1 mouse cellular context compared by ENCODE assay signal in the genomic region with DNA sequence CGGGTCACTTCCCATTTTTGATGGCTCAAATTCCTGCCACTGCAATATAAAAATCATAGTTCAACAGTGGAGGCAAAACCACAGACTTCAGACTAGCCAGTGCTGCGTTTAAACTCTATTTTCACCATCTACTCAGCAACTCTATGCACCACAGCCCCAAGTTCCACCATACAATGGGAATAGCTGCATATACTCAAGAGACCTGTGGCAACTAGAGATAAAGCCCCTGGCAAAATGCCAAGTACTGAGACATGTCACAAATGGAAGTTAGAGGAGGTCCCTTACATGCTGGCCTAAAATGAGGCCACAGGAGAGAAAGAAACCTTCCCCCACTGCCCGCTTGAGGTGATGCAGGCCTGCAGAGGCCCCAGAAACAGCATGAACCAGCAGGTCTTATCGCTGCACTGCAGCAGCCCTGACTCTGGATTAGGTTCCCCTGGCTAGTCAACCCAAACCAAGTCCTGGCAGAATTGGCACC.
TF ChIP-seq lines count a peak whose summit lies in the region.

No protein-coding gene starts in this region.

TF ChIP-seq in MEL, 35 proteins besides CTCF, POLR2A, EP300 and RAD21 (continued from another document):
- TF ChIP-seq MYB (IDR thresholded peaks at IDR 0.05; ENCODE audit: low read depth, low read length) (peak; percentile 15; the same call in 1 of the 2 replicates), RCOR1 (IDR thresholded peaks at IDR 0.05; ENCODE audit: low read depth, low read length) (peak; percentile 65), TCF12 (IDR thresholded peaks at IDR 0.05; ENCODE audit: low read depth, low read length) (peak; percentile 86), ETS1 (IDR thresholded peaks at IDR 0.05; ENCODE audit: low read depth, low read length) (peak; percentile 84)
